Mouse (Mus musculus): ENCODE results near the gene Gm45716. TPM values are rescaled to one million over a fixed set of nuclear protein-coding genes. Genes with fewer than 3 reads are reported as not detected.
A peak's percentile ranks its signal among the peaks of the same experiment; 100 is the strongest.

The Gm45716 gene
- polyA plus RNA-seq (2015; fragmentation: Nextera tagmentation; extraction: Ambion mirVana) = 43.7 and 54.6 TPM in 2 replicates

DNA sequence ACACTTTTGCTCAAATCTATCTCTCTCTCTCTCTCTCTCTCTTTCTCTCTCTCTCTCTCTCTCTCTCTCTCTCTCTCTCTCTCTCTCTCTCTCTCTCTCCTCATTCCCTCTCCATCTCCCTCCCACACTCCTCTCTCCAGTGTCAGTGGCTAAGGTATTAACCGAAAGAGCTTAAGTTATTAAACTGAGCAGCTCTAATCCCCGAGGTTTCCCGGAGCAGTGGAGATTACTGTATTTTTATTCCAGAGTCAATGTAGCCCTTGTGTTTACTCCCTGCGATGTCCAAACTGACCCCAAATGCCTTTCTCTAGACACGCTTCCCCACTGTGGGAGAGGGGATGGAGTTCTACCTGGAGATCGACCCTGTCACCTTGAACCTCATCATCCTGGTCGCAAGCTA, at the start of gene Gm45716:
Gene Gm45716 (plus strand): TSS at position 243 of the 400 bp plus-strand sequence.
- no peak within 1 kb of the TSS for H3K9ac ChIP-seq
- H3K4me1 ChIP-seq (replicated peaks) = 0 out of 2 replicates have a peak, but pooled peaks cover 2% of the 10 kb centered on the region
- ATAC-seq (replicated peaks; ENCODE audit: insufficient number of reproducible peaks, insufficient read depth, low FRiP score, low read depth) = no peak
- H3K4me2 ChIP-seq = no peak within 1 kb of the TSS
- no peaks in the 10 kb centered on the region for H3K9me3 ChIP-seq (replicated peaks)
- 85% methylated on average over 7 of the region's 7 CpGs for WGBS
- no peaks in the 10 kb centered on the region for H3K27me3 ChIP-seq
- H3K4me3 ChIP-seq = no peak within 1 kb of the TSS
- no peak within 1 kb of the TSS for H3K27ac ChIP-seq
- no peaks in the 10 kb centered on the region for H3K36me3 ChIP-seq

DNA sequence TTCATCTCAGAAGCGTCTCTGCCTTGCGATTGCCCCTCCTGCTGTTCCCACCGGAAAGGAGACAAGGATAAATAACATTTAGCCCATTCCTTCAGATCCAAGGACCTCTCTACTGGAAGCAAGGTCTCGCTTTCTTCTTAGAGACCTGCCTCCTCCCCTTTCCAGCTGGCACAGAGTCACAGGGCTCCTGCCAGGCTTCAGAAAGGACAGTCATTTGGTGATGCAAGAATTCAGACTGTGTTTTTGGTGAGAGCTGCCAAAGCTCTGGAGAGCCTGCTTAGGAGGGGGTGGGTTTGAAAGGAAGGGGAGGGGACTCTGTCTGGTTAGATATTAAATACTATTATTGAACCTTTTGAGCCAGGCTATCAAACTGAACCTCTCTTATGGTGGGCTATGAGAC, 45.1 kb upstream of the Gm45716 start:
- Histone ChIP-seq H3K36me3 (no peaks in the 10 kb centered on the region), H3K27me3 (no peaks in the 10 kb centered on the region), H3K4me1 (replicated peaks) (peaks cover 15% of the 10 kb centered on the region), H3K27ac (peak overlapping the region; percentile 54; the same call in 1 of the 2 replicates), H3K4me3 (no peak overlapping the region), H3K9me3 (replicated peaks) (no peaks in the 10 kb centered on the region), H3K4me2 (no peak overlapping the region), H3K9ac (no peak overlapping the region)
- ATAC-seq (replicated peaks; ENCODE audit: insufficient number of reproducible peaks, insufficient read depth, low FRiP score, low read depth) = no peak
- WGBS = 41% methylated on average over 4 of the region's 4 CpGs

DNA sequence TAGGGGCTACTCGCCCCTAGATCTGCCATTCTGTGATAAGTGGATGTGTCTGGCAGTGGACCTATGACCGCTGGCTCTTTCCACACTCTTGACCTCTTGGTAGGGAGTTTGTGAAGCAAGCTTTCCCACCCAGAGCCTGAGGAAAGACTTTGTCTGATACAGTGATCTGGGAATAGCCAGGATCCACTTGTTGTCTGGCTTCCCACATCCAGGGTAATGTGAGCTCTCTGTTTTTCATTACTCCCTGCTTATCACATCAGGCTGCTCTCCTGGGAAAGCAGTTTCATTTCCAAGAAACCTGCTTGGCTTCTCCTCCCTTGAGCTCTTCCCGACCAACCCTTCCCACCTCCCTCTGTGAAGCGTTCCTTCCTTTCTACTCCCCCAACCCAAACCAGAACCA, 44.5 kb upstream of the Gm45716 start:
- H3K9me3 ChIP-seq (replicated peaks) = no peaks in the 10 kb centered on the region
- H3K27me3 ChIP-seq = no peaks in the 10 kb centered on the region
- H3K36me3 ChIP-seq = no peaks in the 10 kb centered on the region
- H3K4me2 ChIP-seq = no peak overlapping the region
- H3K4me1 ChIP-seq (replicated peaks) = peaks cover 15% of the 10 kb centered on the region
- no peak overlapping the region for H3K9ac ChIP-seq
- H3K4me3 ChIP-seq = no peak overlapping the region
- H3K27ac ChIP-seq = peak overlapping the region; percentile 54; the same call in 1 of the 2 replicates
- WGBS = 31% methylated on average over 4 of the region's 4 CpGs
- peak; percentile 22; the same call in 1 of the 2 replicates for ATAC-seq (replicated peaks; ENCODE audit: insufficient number of reproducible peaks, insufficient read depth, low FRiP score, low read depth)

DNA sequence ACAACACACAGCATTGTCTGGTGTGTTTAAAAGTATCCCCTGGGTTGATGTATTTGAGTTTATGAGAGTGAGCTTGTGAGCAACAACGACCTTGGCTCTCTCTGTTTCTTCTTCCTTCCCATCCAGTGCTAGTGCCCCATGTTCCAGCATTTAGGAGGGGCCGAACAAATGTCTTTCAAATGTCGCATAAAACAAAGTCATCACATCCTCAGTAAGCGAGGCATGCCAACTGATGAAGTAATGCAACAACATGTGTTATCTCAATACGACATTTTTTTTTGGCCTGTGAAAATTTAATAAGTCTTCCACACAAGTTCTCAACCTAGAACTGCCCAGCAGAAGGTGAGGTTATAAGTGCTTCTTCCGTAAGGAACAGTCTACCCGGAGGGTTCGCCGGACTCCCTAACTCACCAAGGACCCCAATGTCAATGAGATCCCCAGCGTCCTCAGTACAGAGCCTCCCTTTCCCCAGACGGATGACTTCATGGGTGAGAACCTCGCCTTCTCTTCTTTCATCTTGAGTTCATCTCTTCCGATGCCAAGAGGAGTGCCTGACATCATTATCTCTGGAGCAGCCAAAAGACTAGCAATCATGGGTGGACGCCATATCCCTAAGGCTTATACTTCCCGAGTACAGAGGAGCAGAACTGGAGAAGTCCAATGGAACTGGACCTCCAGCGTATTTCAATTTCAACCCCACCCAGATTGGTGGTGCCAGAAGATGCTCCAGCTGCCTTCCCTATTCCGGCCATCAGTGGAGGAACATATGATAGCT, 41.2 kb upstream of the Gm45716 start:
- no peak overlapping the region for H3K4me3 ChIP-seq
- no peaks in the 10 kb centered on the region for H3K9me3 ChIP-seq (replicated peaks)
- no peak overlapping the region for H3K9ac ChIP-seq
- peaks cover 15% of the 10 kb centered on the region for H3K4me1 ChIP-seq (replicated peaks)
- no peak for ATAC-seq (replicated peaks; ENCODE audit: insufficient number of reproducible peaks, insufficient read depth, low FRiP score, low read depth)
- no peak overlapping the region for H3K4me2 ChIP-seq
- WGBS = 87% methylated on average over 17 of the region's 17 CpGs
- no peak overlapping the region for H3K27ac ChIP-seq
- no peaks in the 10 kb centered on the region for H3K27me3 ChIP-seq
- H3K36me3 ChIP-seq = no peaks in the 10 kb centered on the region

DNA sequence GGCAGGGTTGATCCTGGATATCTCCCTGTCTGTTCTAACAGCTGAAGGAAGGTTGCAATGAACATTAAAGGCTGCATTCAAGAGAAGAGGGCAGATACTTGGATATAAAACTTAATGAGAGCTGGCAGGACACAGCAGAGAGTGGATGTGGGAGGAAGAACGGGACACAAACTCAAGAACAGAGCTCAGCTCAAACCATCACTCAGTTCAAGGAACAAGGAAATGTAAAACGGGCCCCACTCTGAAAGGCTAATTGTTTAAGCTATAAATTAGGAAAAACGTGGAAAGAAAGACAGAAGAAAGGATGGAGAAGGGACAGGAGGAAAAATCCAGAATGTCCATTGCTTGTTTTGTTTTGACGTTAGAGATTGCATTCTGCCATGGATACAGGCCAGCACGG, 32.4 kb upstream of the Gm45716 start:
- no peak overlapping the region for H3K4me3 ChIP-seq
- H3K9me3 ChIP-seq (replicated peaks) = no peaks in the 10 kb centered on the region
- no peak overlapping the region for H3K4me2 ChIP-seq
- ATAC-seq (replicated peaks; ENCODE audit: insufficient number of reproducible peaks, insufficient read depth, low FRiP score, low read depth) = no peak
- H3K27ac ChIP-seq = no peak overlapping the region
- H3K9ac ChIP-seq = no peak overlapping the region
- H3K27me3 ChIP-seq = no peaks in the 10 kb centered on the region
- no peaks in the 10 kb centered on the region for H3K4me1 ChIP-seq (replicated peaks)
- H3K36me3 ChIP-seq = no peaks in the 10 kb centered on the region
- WGBS = 58% methylated on average over 5 of the region's 5 CpGs

DNA sequence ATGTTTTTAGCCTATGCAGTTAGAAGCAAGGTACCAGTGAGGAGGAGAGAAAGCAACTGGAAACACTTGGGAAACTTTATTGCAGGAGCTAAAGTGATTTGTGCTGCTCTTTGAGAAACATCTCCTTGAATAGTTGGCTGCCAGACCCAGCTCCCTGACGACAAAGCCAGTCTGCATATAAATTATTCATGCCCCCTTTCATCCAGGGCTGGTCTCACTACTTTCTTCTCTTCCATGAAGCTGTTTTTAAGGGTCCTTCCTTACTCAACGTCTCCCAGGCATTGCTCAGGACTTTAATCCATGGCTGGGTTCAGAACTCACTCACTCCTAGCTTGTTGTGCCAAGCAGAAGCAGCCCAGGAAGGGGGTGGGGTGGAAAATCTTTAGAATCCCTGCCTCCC, 32.0 kb upstream of the Gm45716 start:
- no peak for ATAC-seq (replicated peaks; ENCODE audit: insufficient number of reproducible peaks, insufficient read depth, low FRiP score, low read depth)
- Histone ChIP-seq H3K4me3 (no peak overlapping the region), H3K27ac (no peak overlapping the region), H3K4me2 (no peak overlapping the region), H3K9ac (no peak overlapping the region), H3K27me3 (no peaks in the 10 kb centered on the region), H3K36me3 (no peaks in the 10 kb centered on the region), H3K4me1 (replicated peaks) (no peaks in the 10 kb centered on the region), H3K9me3 (replicated peaks) (no peaks in the 10 kb centered on the region)
- 28% methylated on average over 2 of the region's 2 CpGs for WGBS

DNA sequence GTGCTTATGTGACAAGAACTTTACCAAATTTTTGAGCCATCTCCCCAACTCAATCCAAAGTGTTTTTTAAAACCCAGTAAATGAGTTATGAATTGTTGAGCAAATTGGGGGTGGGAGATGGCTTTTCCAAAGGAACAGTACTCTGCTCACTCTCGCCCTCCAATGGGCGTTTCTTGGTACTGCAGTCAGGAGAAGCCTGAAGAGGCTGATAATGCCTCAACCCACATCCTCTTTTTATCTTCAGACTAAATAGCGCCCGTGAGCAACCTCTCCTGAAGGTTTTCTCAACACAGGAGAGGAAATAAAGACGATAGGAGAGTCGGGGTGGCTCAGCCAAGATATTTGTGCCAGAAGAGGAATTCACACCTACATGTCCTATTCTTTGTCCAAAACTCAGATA, 19.7 kb upstream of the Gm45716 start:
- H3K9ac ChIP-seq = no peak overlapping the region
- H3K9me3 ChIP-seq (replicated peaks) = no peaks in the 10 kb centered on the region
- no peaks in the 10 kb centered on the region for H3K27me3 ChIP-seq
- no peak overlapping the region for H3K27ac ChIP-seq
- ATAC-seq (replicated peaks; ENCODE audit: insufficient number of reproducible peaks, insufficient read depth, low FRiP score, low read depth) = no peak
- WGBS = 16% methylated on average over 6 of the region's 6 CpGs
- no peaks in the 10 kb centered on the region for H3K36me3 ChIP-seq
- 0 out of 2 replicates have a peak, but pooled peaks cover 5% of the 10 kb centered on the region for H3K4me1 ChIP-seq (replicated peaks)
- no peak overlapping the region for H3K4me2 ChIP-seq
- H3K4me3 ChIP-seq = no peak overlapping the region

DNA sequence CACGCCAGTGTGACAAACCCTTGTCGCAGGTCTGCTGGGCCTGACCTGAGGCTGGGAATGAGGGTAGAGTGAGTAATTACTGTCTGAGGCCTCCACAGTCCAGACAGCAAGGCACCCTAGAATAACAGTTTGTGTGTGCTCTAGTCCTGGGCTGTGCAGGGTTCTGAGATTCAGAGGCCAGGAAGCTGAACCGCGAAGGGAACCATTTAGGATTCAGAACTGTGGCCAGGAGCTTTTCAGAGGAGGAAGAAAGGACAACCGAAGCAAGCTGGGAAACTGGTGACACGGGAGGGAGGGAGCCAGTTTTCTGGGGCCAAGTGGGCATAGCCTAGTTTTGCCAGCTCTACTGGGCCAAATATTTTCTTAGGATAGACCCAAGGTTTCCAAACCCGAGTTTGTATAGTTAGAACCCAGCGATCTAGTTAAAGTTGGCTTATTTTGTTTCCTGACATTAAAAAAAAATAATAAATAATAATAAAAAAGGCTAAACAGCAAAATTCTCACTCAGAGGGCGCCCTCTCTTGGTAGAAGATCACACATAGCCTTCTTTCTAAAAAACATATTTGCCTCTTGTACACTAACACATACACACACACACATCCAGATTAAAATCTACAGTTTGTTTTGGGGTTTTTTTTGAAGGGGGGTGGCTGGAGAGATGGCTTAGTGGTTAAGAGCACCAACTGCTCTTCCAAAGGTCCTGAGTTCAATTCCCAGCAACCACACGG, 19.0 kb upstream of the Gm45716 start:
- peak overlapping the region; percentile 35; the same call in 1 of the 2 replicates for H3K27ac ChIP-seq
- no peak overlapping the region for H3K9ac ChIP-seq
- 81% methylated on average over 10 of the region's 10 CpGs for WGBS
- ATAC-seq (replicated peaks; ENCODE audit: insufficient number of reproducible peaks, insufficient read depth, low FRiP score, low read depth) = no peak
- H3K9me3 ChIP-seq (replicated peaks) = no peaks in the 10 kb centered on the region
- H3K27me3 ChIP-seq = no peaks in the 10 kb centered on the region
- H3K36me3 ChIP-seq = no peaks in the 10 kb centered on the region
- no peak overlapping the region for H3K4me3 ChIP-seq
- no peak overlapping the region for H3K4me2 ChIP-seq
- 0 out of 2 replicates have a peak, but pooled peaks cover 5% of the 10 kb centered on the region for H3K4me1 ChIP-seq (replicated peaks)

DNA sequence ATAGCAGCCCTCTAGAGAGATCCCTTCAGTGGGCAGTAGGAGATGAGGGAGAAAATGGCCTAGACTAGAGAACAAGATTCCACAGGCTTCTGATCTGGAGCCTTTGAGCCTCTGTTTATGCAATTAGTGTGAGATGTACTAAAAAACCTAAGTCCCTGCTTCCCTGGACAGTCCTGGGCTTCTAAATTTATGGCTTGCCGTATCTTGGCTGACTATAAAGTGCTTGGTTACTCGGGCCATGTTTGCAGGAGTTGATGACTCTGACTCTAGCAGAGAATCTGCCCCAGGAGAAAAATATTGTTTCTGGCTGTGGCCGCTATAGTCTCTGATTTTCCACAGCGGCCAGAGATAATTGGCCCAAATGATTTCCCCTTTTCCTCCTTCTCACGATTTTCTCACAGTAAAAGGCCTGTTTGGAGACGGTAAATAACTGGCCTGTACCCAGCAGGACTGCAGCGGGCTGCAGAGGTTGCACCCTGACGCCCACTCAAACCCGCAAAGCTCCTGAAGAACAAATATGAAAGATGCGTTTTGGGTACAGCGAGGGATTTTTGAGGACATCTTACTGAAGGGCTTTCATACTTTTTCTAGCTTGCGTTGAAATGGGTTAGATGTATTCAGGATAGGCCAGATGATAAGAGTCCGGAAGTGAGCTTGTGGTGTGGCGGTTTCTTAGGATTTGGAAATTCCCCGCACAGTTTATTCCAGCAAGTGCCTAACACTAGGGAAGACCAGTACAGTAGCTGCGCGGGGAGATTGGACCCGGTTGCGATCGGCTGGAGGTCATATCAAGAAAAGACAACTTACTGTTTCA, 18.1 kb upstream of the Gm45716 start:
- peak overlapping the region; percentile 62 for H3K4me2 ChIP-seq
- H3K36me3 ChIP-seq = no peaks in the 10 kb centered on the region
- peak overlapping the region; percentile 35 for H3K27ac ChIP-seq
- H3K4me3 ChIP-seq = peak overlapping the region; percentile 40
- H3K9ac ChIP-seq = no peak overlapping the region
- WGBS = 51% methylated on average over 20 of the region's 20 CpGs
- H3K9me3 ChIP-seq (replicated peaks) = no peaks in the 10 kb centered on the region
- no peaks in the 10 kb centered on the region for H3K27me3 ChIP-seq
- 0 out of 2 replicates have a peak, but pooled peaks cover 5% of the 10 kb centered on the region for H3K4me1 ChIP-seq (replicated peaks)
- ATAC-seq (replicated peaks; ENCODE audit: insufficient number of reproducible peaks, insufficient read depth, low FRiP score, low read depth) = peak; percentile 68; the same call in 1 of the 2 replicates

DNA sequence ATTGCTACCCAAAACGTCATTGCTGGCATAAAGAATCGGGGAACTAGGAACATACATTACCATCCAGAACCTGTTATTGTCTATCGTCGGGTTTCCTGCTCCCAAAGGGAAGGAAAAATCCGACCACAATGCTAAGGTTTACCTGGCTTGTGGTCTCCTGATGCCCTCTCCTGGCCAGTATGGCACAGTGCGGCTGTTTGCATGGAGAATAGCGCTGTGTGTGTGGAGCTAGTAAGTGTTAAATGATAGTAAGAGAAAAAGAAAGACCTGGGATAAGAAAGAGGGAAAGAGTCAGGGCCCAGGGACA, 17.5 kb upstream of the Gm45716 start:
- ATAC-seq (replicated peaks; ENCODE audit: insufficient number of reproducible peaks, insufficient read depth, low FRiP score, low read depth) = peak; percentile 84
- WGBS = 2% methylated on average over 7 of the region's 7 CpGs
- 0 out of 2 replicates have a peak, but pooled peaks cover 5% of the 10 kb centered on the region for H3K4me1 ChIP-seq (replicated peaks)
- peak overlapping the region; percentile 62 for H3K4me2 ChIP-seq
- H3K27ac ChIP-seq = peak overlapping the region; percentile 20
- H3K9me3 ChIP-seq (replicated peaks) = no peaks in the 10 kb centered on the region
- no peaks in the 10 kb centered on the region for H3K27me3 ChIP-seq
- no peak overlapping the region for H3K9ac ChIP-seq
- H3K4me3 ChIP-seq = peak overlapping the region; percentile 40
- no peaks in the 10 kb centered on the region for H3K36me3 ChIP-seq

DNA sequence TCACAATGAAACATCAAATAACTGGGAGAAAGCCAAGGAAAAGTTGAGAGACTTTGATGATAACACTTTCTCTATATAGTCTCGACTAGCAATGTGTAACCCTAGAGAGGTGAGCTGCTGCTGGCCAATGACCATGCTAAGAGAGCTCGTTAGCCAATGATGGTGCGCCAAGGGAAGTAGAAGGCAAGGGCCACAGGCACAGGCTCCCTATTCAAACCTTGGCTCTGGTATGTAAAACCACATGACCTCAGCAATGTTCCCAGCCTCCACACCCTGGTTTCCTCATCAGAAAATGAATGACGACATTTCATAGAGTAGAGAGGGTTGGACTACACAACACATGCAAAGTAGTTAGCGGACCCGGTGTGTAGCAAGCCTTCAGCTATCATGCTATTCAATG, 15.2 kb upstream of the Gm45716 start:
- Histone ChIP-seq H3K4me2 (no peak overlapping the region), H3K4me1 (replicated peaks) (0 out of 2 replicates have a peak, but pooled peaks cover 5% of the 10 kb centered on the region), H3K4me3 (no peak overlapping the region), H3K36me3 (no peaks in the 10 kb centered on the region), H3K9me3 (replicated peaks) (no peaks in the 10 kb centered on the region), H3K27ac (no peak overlapping the region), H3K9ac (no peak overlapping the region), H3K27me3 (no peaks in the 10 kb centered on the region)
- WGBS = 82% methylated on average over 6 of the region's 6 CpGs
- no peak for ATAC-seq (replicated peaks; ENCODE audit: insufficient number of reproducible peaks, insufficient read depth, low FRiP score, low read depth)
